Mouse (Mus musculus) C2C12 (cell line): ENCODE results near the gene Perp.

Experiments used
- CEBPB ChIP-seq: IDR thresholded peaks from one replicate; pipeline ENCODE4 v1.6.1; 2011; ENCODE audit warnings: low read depth, mild to moderate bottlenecking, control low read depth, moderate library complexity
- CTCF ChIP-seq: IDR thresholded peaks from one replicate; pipeline ENCODE4 v1.5.1; 2011; ENCODE audit not compliant: control insufficient read depth, insufficient read depth, insufficient read length
- FOSL1 ChIP-seq: IDR thresholded peaks from one replicate; pipeline ENCODE4 v1.8.0; 2011; ENCODE audit warnings: mild to moderate bottlenecking, low read length; ENCODE audit not compliant: poor library complexity, insufficient read depth, severe bottlenecking
- MAX ChIP-seq: IDR thresholded peaks from one replicate; pipeline ENCODE4 v1.6.1; 2011; ENCODE audit warnings: mild to moderate bottlenecking, control low read depth
- MYOD1 ChIP-seq: IDR thresholded peaks from one replicate; pipeline ENCODE4 v1.6.1; 2011; ENCODE audit warnings: low read depth; ENCODE audit not compliant: control insufficient read depth, insufficient read length
- MYOG ChIP-seq: IDR thresholded peaks from one replicate; pipeline ENCODE4 v1.6.1; 2011; ENCODE audit not compliant: control insufficient read depth, insufficient read length; ENCODE audit errors: extremely low read depth
- USF1 ChIP-seq: IDR thresholded peaks from one replicate; pipeline ENCODE4 v1.6.1; 2011; ENCODE audit warnings: low read depth, mild to moderate bottlenecking, control low read depth, moderate library complexity

DNA sequence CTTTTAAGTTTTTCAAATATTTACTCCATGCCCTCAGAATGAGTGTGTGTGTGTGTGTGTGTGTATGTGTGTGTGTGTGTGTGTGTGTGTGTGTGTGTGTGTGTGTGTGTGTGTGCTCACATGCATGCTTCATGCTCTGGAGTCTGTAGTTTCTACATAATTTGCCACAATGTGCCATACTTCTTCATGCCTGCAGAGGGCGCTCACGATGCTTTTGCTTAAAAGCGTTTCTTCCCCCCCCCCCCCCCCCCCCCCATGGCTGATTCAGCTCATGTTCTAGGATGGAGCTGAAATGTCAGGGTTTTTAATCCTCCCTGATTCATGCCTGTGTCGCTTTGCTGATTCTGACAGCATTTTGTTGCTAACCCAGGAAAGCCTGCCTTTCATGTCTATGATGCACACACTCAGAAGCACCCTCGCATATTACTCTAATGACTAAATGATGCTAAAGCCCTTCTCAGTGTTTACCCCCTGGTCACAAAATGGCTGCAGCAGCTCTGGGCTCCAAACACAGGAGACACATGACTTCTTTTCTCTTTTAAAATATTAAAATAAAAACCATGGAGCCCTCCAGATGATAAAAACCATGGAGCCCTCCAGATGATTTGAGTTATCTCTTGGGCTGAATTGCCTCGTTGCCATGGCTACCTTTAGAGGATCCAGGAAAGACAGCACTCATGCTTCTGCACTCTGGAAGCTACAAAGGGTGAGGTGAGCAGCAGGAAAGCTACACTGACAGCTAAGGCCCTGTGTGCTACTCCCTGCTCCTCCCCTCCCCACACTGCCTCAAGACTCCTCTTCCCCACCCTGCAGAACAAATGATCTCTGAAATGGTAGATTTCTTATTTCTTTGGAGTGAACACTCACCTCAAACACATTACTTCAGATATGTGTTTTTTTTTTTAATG lies 49.7 kb downstream of the Perp start:
- TF ChIP-seq CTCF (no peak), MYOG (no peak), CEBPB (no peak), MYOD1 (no peak), MAX (no peak), USF1 (no peak), FOSL1 (no peak)
